Comparison of ENCODE assay signal across 8 mouse cellular contexts in the genomic region with DNA sequence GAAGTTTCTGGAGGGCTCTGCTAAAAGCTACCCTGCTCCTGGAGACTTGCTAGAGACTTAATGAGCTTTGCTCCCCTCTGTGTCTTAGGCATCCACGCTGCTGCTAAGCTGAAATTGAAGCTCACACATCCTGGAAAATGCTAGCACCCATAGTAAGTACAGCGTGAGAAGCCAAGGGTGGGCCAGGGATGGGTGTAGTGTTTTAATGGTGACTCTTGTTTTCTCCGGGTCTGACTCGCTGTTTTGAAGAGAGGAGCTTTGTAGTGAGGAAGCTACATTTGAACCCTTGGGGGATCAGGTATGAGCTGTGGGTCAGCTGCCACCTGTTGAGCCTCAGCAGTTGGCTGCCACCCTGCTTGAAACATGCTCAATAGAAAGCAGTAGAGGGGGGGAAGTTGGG. TPM values are rescaled to one million over a fixed set of nuclear protein-coding genes. Genes with fewer than 3 reads are reported as not detected.
A peak's percentile ranks its signal among the peaks of the same experiment; 100 is the strongest.
DNase-seq lines count a peak whose midpoint lies in the region; ATAC-seq and TF ChIP-seq lines count a peak whose summit lies in the region.

No protein-coding gene starts in this region.

- 5% methylated on average over 4 of the region's 4 CpGs for WGBS in lung, embryonic 14.5 days
- WGBS in embryonic facial prominence, embryonic 14.5 days, result 6% methylated on average over 4 of the region's 4 CpGs
- WGBS in intestine, embryonic 15.5 days, result 11% methylated on average over 4 of the region's 4 CpGs
- WGBS in midbrain, postnatal 0 days, result 4% methylated on average over 4 of the region's 4 CpGs

- H3K4me1 ChIP-seq in lung, embryonic 14.5 days (ENCODE audit: insufficient read depth), result no peaks in the 10 kb centered on the region
- H3K4me1 ChIP-seq in embryonic facial prominence, embryonic 14.5 days (ENCODE audit: control insufficient read depth, insufficient read depth, low read length), result peaks cover 19% of the 10 kb centered on the region
- 0 out of 2 replicates have a peak, but pooled peaks cover 3% of the 10 kb centered on the region for H3K4me1 ChIP-seq in intestine, embryonic 15.5 days (replicated peaks)
- no peaks in the 10 kb centered on the region for H3K4me1 ChIP-seq in midbrain, postnatal 0 days (ENCODE audit: insufficient read depth, low read length)

- TF ChIP-seq CTCF in lung, embryonic 14.5 days (IDR thresholded peaks at IDR 0.05; ENCODE audit: low read depth), result no peak
- no peak for TF ChIP-seq CTCF in midbrain, postnatal 0 days (IDR thresholded peaks at IDR 0.05)

- peak; percentile 15; the same call in 1 of the 2 replicates for ATAC-seq in lung, embryonic 14.5 days (ENCODE audit: insufficient read depth)
- no peak for ATAC-seq in embryonic facial prominence, embryonic 14.5 days (ENCODE audit: low read depth)
- ATAC-seq in intestine, embryonic 15.5 days, result no peak; the same call in none of the 2 replicates
- no peak for ATAC-seq in midbrain, postnatal 0 days (ENCODE audit: low FRiP score)
- no peak for ATAC-seq in cerebellum, adult (ENCODE audit: insufficient number of reproducible peaks, low FRiP score, low TSS enrichment)

- no peaks in the 10 kb centered on the region for H3K36me3 ChIP-seq in lung, embryonic 14.5 days (ENCODE audit: insufficient read depth)
- no peaks in the 10 kb centered on the region for H3K36me3 ChIP-seq in embryonic facial prominence, embryonic 14.5 days (ENCODE audit: control insufficient read depth, insufficient read depth, low read length)
- no peaks in the 10 kb centered on the region for H3K36me3 ChIP-seq in intestine, embryonic 15.5 days
- no peaks in the 10 kb centered on the region for H3K36me3 ChIP-seq in midbrain, postnatal 0 days (ENCODE audit: insufficient read depth, low read length)

- no peaks in the 10 kb centered on the region for H3K9me3 ChIP-seq in lung, embryonic 14.5 days (ENCODE audit: low read depth, low read length)
- no peaks in the 10 kb centered on the region for H3K9me3 ChIP-seq in embryonic facial prominence, embryonic 14.5 days (ENCODE audit: control insufficient read depth, low read length)
- H3K9me3 ChIP-seq in intestine, embryonic 15.5 days, result no peaks in the 10 kb centered on the region
- H3K9me3 ChIP-seq in midbrain, postnatal 0 days (ENCODE audit: low read length), result no peaks in the 10 kb centered on the region

- H3K9ac ChIP-seq in lung, embryonic 14.5 days, result peak overlapping the region; percentile 30
- H3K9ac ChIP-seq in embryonic facial prominence, embryonic 14.5 days (ENCODE audit: low read depth, low read length), result peak overlapping the region; percentile 56; the same call in 1 of the 2 replicates
- H3K9ac ChIP-seq in intestine, embryonic 15.5 days, result peak overlapping the region; percentile 40
- no peak overlapping the region for H3K9ac ChIP-seq in midbrain, postnatal 0 days (replicated peaks; ENCODE audit: low read length, poor library complexity, severe bottlenecking)

- peak overlapping the region; percentile 44 for H3K4me3 ChIP-seq in lung, embryonic 14.5 days (ENCODE audit: low read depth, low read length)
- H3K4me3 ChIP-seq in embryonic facial prominence, embryonic 14.5 days (ENCODE audit: low read depth, low read length), result peak overlapping the region; percentile 44
- peak overlapping the region; percentile 50 for H3K4me3 ChIP-seq in intestine, embryonic 15.5 days (replicated peaks)
- H3K4me3 ChIP-seq in midbrain, postnatal 0 days (ENCODE audit: low read depth, low read length), result peak overlapping the region; percentile 41

- peak overlapping the region; percentile 68 for H3K4me2 ChIP-seq in lung, embryonic 14.5 days
- H3K4me2 ChIP-seq in embryonic facial prominence, embryonic 14.5 days (ENCODE audit: low read depth, low read length), result peak overlapping the region; percentile 76
- H3K4me2 ChIP-seq in intestine, embryonic 15.5 days (replicated peaks), result peak overlapping the region; percentile 88
- peak overlapping the region; percentile 75 for H3K4me2 ChIP-seq in midbrain, postnatal 0 days (ENCODE audit: low read depth, low read length, poor library complexity, severe bottlenecking)

- no peak overlapping the region for H3K27ac ChIP-seq in lung, embryonic 14.5 days (ENCODE audit: low read depth)
- H3K27ac ChIP-seq in embryonic facial prominence, embryonic 14.5 days (replicated peaks; ENCODE audit: low read depth, low read length), result no peak overlapping the region
- H3K27ac ChIP-seq in intestine, embryonic 15.5 days, result no peak overlapping the region
- H3K27ac ChIP-seq in midbrain, postnatal 0 days (ENCODE audit: low read depth, low read length), result no peak overlapping the region

- no peaks in the 10 kb centered on the region for H3K27me3 ChIP-seq in lung, embryonic 14.5 days (ENCODE audit: insufficient read depth, low read length)
- no peaks in the 10 kb centered on the region; the same call in 1 of the 2 replicates for H3K27me3 ChIP-seq in embryonic facial prominence, embryonic 14.5 days (replicated peaks; ENCODE audit: control insufficient read depth, insufficient read depth, low read length)
- no peaks in the 10 kb centered on the region for H3K27me3 ChIP-seq in intestine, embryonic 15.5 days (replicated peaks)
- H3K27me3 ChIP-seq in midbrain, postnatal 0 days (ENCODE audit: insufficient read depth, low read length), result no peaks in the 10 kb centered on the region

- no peak for DNase-seq in lung, embryonic 14.5 days
- no peak for DNase-seq in lung, adult 18-20 months
- no peak for DNase-seq in embryonic facial prominence, embryonic 14.5 days (ENCODE audit: low spot score)
- DNase-seq in midbrain, postnatal 0 days (ENCODE audit: low spot score), result no peak
- DNase-seq in gastrocnemius, postnatal 4 days (ENCODE audit: low spot score in 2 of 2), result no peak
- no peak for DNase-seq in adrenal gland, postnatal 14 days

RNA-seq across cellular contexts. Expression of a gene that starts 0.6 kb away (rescaled TPM):
- polyA plus RNA-seq in lung, embryonic 14.5 days (2014; fragmentation: Nextera tagmentation; extraction: Ambion mirVana), result 10.4 and 12.5 TPM in 2 replicates
- 15.9 and 18.1 TPM in 2 replicates for polyA plus RNA-seq in embryonic facial prominence, embryonic 14.5 days (2014; fragmentation: Nextera tagmentation; extraction: Ambion mirVana)
- polyA plus RNA-seq in intestine, embryonic 15.5 days (2015; fragmentation: Nextera tagmentation; extraction: Ambion mirVana), result 7.6 and 8.4 TPM in 2 replicates
- 4.0 and 4.8 TPM in 2 replicates for total RNA-seq in midbrain, postnatal 0 days (2014; rRNA removed)
- polyA plus RNA-seq in midbrain, postnatal 0 days (2015; fragmentation: Nextera tagmentation; extraction: Ambion mirVana), result 5.5 and 6.6 TPM in 2 replicates
- 10 to 100 TPM; 62.5 to 69.5 TPM for total RNA-seq in gastrocnemius, postnatal 4 days (2021)
- 72.9 and 79.7 TPM in 2 replicates for total RNA-seq in adrenal gland, postnatal 14 days (2021)

RNA-seq across cellular contexts. Expression of a gene that starts 49.1 kb away (rescaled TPM):
- polyA plus RNA-seq in lung, embryonic 14.5 days (2014; fragmentation: Nextera tagmentation; extraction: Ambion mirVana), result 1.5 TPM in 2 replicates
- 1.0 and 2.1 TPM in 2 replicates for polyA plus RNA-seq in embryonic facial prominence, embryonic 14.5 days (2014; fragmentation: Nextera tagmentation; extraction: Ambion mirVana)
- polyA plus RNA-seq in intestine, embryonic 15.5 days (2015; fragmentation: Nextera tagmentation; extraction: Ambion mirVana), result 1.3 and 2.4 TPM in 2 replicates
- 0.09 and 0.16 TPM in 2 replicates for total RNA-seq in midbrain, postnatal 0 days (2014; rRNA removed)
- 0.12 and 0.17 TPM in 2 replicates for polyA plus RNA-seq in midbrain, postnatal 0 days (2015; fragmentation: Nextera tagmentation; extraction: Ambion mirVana)
- total RNA-seq in gastrocnemius, postnatal 4 days (2021), result 1 to 10 TPM; 3.0 to 5.7 TPM
- 15.7 and 20.8 TPM in 2 replicates for total RNA-seq in adrenal gland, postnatal 14 days (2021)

RNA-seq across cellular contexts. Expression of a gene that starts 54.5 kb away (rescaled TPM):
- polyA plus RNA-seq in lung, embryonic 14.5 days (2014; fragmentation: Nextera tagmentation; extraction: Ambion mirVana), result not detected in 2 replicates
- 0.38 TPM in 1 of 2 replicates, not detected in the other for polyA plus RNA-seq in embryonic facial prominence, embryonic 14.5 days (2014; fragmentation: Nextera tagmentation; extraction: Ambion mirVana)
- not detected in 2 replicates for polyA plus RNA-seq in intestine, embryonic 15.5 days (2015; fragmentation: Nextera tagmentation; extraction: Ambion mirVana)
- 0.99 TPM in 1 of 2 replicates, not detected in the other for total RNA-seq in midbrain, postnatal 0 days (2014; rRNA removed)
- 0.59 TPM in 1 of 2 replicates, not detected in the other for polyA plus RNA-seq in midbrain, postnatal 0 days (2015; fragmentation: Nextera tagmentation; extraction: Ambion mirVana)
- total RNA-seq in gastrocnemius, postnatal 4 days (2021), result not detected
- total RNA-seq in adrenal gland, postnatal 14 days (2021), result 0.67 TPM in 1 of 2 replicates, not detected in the other
